Mouse (Mus musculus) olfactory bulb, adult 2 months (tissue): ENCODE measurements around the gene Trmt13.

ENCODE experiments used
- CTCF ChIP-seq: fragments of 200-500 bp; IDR thresholded peaks from 2 replicates; pipeline ENCODE4 v1.5.1; 2012; ENCODE audit warnings: low read depth, mild to moderate bottlenecking, low read length, moderate library complexity; ENCODE audit not compliant: insufficient read depth
- POLR2A ChIP-seq: fragments of 200-500 bp; IDR thresholded peaks from 2 replicates; pipeline ENCODE4 v1.6.1; 2012; ENCODE audit warnings: mild to moderate bottlenecking, low read depth, low read length, moderate library complexity; ENCODE audit not compliant: insufficient read depth

DNA sequence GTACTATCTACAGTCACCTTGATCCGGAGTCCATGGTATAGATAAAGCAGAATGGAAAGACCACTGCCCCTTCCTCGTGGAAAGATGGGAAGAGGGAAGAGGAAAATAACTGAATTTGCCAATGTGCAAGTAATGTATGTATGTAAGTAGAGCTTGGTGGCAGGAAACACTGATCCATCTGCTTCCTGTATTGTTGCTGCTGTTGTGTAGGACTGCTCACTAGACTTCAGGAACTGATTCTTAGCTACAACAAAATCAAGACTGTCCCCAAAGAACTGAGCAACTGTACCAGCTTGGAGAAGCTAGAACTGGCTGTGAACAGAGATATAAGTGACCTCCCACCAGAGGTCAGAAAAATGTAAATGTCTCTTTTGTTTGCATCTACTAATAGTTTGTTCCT lies 43.8 kb downstream of the Trmt13 start:
- TF ChIP-seq POLR2A (no peak), CTCF (no peak)
